Mouse (Mus musculus) heart, postnatal 10 days (tissue): ENCODE results near the gene Ctnnbl1. TPM values are rescaled to one million over a fixed set of nuclear protein-coding genes. Genes with fewer than 3 reads are reported as not detected.
A peak's percentile ranks its signal among the peaks of the same experiment; 100 is the strongest.

Experiments
- DNase-seq, 2 experiments: peaks; one replicate each; pipeline ENCODE4 v3.0.0; 2021
- intact Hi-C: fragments of 180-260 bp; cut with DNase I; formaldehyde crosslinking; loops from one replicate; pipeline ENCODE4 v1.15.1; 2025
- total RNA-seq, 2 experiments: library from RNA; stranded (reverse); gene quantifications; 2 replicates each; pipeline ENCODE4 v1.2.3; 2021

Gene Ctnnbl1
- total RNA-seq, result 10 to 100 TPM; 14.0 to 14.7 TPM

GRCm38 (mm10) chr2:157736854-157737850 lies at the start of gene Ctnnbl1:
Gene Ctnnbl1 (plus strand): TSS chr2:157737401.
- intact Hi-C loops, result no loop called here
- peak; percentile 99 to 100 for DNase-seq

GRCm38 (mm10) chr2:157687506-157687905 lies 49.7 kb upstream of the Ctnnbl1 start:
- no peak for DNase-seq

DNA sequence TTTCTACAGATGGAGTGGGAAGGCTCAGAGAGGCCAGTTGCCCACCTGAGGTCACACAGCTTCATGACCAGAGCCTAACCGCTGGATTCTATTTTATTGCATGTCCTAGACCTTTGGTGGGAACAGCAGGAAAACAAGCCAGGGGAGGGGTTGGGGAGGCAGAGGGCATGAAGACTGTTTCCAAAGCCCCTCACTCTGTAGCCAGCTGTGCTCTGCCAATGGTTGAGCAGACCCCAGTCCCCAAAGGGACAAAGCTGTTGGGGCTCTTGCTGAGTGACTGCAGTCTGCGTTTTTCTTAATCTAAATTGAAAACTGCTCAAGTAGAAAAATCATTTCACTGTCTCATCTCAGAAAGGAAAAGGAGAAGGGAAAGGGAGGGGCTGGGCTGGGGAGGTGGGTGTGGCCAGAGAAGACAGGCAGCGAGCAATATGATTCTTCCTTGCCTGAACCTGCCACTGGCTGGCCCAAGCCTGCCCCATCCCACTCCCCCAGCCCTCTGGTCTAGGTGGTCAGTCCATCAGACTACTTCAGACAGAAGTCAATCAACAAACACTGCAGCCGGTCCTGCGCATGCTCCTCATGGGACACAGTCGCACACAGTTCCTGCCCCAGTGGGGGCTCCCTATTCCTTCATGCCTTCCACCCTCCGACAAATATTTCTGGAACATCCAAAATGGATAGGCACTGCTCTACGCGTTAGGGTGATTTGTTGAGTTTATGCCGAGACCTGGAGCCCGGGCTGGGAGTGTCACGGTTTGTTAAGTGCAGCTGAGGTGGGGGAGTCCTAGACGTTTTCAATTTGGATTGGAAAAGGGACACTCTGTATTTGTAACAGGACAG lies 45.7 kb upstream of the Ctnnbl1 start:
- DNase-seq, result no peak
- intact Hi-C loops, result no loop called here

More at GRCm38 (mm10) chr2:157687506-157687905, 49.7 kb upstream of the Ctnnbl1 start:
- intact Hi-C loops, result no loop called here

DNA sequence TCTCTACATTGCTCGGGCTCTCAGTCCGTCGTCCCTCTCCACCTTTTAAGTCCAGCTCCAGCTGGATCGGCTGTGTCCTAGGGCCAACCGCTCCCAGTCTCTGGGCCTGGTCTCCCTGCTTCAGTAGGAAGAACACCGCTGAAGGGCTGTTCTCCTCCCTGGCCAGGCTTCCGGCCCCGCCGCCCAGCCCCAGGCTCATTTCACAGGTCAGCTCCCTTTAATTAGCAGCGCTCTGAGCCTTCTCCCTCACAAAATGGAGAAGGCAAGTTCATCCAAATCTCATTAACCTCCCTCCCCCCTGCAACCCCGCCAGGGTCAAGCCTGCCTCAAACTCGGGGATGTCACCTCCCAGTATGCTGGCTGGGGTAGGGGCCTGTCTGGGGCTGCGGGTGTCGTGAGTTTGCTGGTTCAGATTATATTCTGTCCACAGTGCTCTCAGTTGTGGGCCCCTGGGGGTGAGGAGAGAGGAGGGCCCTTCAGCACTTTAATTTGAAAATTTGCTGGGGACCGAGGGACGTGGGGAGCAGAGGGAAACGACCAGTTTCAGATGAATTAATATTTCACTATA lies 44.8 kb upstream of the Ctnnbl1 start:
- no peak for DNase-seq
- intact Hi-C loops, result no loop called here

GRCm38 (mm10) chr2:157693576-157693975 lies 43.6 kb upstream of the Ctnnbl1 start:
- intact Hi-C loops, result no loop called here

GRCm38 (mm10) chr2:157696297-157696731 lies 40.9 kb upstream of the Ctnnbl1 start:
- intact Hi-C loops, result no loop called here
- DNase-seq, result no peak

More at GRCm38 (mm10) chr2:157693576-157693975, 43.6 kb upstream of the Ctnnbl1 start:
- no peak for DNase-seq

DNA sequence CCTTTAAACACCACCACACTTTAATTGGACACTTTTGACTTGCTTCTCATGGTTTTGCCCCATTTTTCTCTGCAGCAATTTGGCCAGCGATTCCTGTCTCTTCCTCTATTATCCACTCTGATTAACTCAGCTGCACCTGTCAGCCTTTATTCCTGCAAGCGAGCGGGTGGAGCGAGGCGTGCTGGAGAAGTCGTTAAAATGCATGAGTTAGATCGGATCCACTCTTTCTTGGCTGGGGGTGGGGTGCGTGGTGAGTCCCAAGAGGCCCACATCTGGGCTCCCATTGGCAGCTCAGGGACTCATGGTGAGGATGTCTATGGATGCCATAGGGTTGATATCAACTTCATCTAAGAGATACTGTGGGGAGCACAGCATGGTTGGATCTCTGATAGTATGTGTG lies 34.0 kb upstream of the Ctnnbl1 start:
- no peak for DNase-seq
- intact Hi-C loops, result no loop called here

DNA sequence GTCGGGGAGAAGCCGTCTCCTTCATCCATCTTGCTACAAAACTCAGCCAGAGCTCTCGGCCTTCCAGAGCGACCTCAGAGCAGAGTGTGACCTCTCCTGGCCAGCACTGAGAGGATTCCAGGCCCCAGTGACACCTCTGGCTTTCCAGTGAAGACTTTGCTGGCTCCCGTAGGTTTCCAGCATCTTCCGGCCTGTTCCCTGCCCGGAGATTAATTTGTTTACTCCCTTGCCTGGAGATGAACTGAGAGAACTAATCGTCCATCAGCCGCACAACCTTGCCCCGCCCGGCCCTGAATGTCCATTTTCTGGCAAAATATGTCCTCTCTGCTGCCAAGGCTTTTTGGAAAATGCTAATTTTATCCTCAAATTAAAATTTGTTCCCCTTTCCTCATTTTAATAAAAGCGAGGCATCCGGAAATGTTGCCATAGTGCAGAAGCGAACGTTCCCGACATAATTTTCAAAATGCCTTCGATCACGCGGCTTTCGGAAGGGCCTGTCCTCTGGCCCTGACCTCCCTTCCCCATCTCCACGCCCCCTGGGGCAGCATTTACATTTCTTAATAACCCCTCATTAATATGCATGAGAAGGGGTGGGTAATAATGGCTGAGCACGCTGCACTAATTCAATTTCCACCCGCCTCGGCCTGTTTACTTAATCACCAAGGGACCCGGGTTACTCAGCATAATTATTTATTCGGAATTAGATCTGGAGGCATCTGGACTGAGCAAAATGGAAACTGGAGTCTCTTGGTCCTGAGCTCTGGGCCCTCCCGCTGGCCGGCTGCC lies 32.0 kb upstream of the Ctnnbl1 start:
- DNase-seq, result no peak
- intact Hi-C loops, result no loop called here

DNA sequence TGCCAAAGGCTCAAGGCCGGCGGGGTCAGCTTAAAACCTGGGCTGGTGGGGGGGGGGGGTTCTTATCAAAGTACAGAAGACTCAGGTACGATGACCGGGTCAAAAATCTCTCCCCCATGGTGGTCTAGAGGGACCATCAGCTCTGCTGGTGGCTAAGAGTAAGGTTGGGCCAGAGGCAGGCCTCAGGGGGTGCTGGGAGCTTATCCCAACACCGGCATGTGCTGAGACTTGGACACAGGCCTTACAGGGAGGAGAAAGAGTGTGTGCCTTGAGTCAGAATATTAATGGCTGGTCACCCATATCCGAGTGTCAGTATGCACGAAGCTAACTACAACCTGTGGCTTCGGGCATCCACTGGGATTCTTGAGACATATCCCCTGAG lies 31.4 kb upstream of the Ctnnbl1 start:
- intact Hi-C loops, result no loop called here
- no peak for DNase-seq

DNA sequence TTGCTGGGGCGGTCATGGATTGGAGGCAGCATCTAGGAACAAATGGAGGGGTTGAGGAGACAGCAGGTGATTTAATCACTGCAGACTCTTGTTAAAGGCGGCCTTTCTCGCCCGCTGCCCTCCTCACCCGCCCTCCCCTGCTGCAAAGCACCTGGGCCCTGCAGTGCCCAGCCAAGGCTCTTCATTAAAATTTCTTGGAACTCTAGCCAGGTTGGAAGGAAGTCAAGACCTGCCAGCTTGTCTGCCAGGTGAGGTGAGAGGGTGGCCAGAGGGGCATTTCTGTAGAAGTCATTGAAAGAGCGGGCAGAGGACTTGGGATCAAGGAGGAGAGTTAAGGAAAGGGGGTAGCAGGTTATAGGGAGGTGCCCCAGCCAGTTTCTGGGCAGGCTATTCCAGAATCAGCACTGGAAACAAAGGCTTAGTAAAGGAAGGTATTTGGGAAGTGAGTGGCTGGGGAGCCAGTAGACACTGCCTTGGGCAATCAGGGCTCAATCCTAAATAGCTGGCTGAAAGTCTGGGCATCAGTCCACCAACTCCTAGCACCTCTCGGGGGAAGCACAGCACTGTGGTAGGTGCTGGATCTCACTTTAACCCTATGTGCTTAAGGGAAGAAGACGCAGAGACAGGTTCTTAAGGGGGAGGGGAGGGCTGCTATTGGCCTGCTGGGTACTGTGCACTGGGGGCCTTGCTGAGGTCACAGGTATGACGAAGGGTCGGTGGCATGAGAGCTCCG lies 29.8 kb upstream of the Ctnnbl1 start:
- no peak for DNase-seq
- intact Hi-C loops, result no loop called here

- intact Hi-C loops, result no loop called here
- no peak for DNase-seq
Observed at GRCm38 (mm10) chr2:157712677-157713076, 24.5 kb upstream of the Ctnnbl1 start.

- DNase-seq, result peak; percentile 29 to 41
Observed at GRCm38 (mm10) chr2:157715586-157716191, 21.5 kb upstream of the Ctnnbl1 start.

DNA sequence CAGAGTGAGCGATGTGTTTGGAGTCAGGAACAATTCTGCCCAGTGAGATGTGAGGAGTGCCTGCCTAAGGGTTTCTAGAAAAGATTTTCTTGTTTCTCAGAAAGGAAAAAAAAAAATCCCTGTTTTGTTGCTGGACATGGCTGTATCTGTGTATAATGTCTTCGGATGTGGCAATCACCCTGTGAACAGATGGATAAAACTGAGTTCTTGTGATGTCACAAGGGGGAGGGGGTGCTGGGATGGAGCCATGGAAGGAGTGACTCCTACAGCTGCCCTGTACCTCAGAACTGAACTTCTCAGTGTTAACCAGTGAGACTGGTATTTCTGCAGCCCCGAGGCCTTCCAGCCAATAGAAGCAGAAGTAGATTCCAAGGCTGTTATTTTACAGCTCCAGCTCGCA lies 18.8 kb upstream of the Ctnnbl1 start:
- intact Hi-C loops, result no loop called here
- DNase-seq, result no peak

More at GRCm38 (mm10) chr2:157715586-157716191, 21.5 kb upstream of the Ctnnbl1 start:
- intact Hi-C loops, result no loop called here

GRCm38 (mm10) chr2:157723883-157724573 lies 13.2 kb upstream of the Ctnnbl1 start:
- no peak for DNase-seq
- intact Hi-C loops, result no loop called here

GRCm38 (mm10) chr2:157724574-157724914 lies 12.7 kb upstream of the Ctnnbl1 start:
- no peak for DNase-seq
- intact Hi-C loops, result no loop called here

GRCm38 (mm10) chr2:157744619-157745018 lies 7.4 kb downstream of the Ctnnbl1 start:
- intact Hi-C loops, result no loop called here

DNA sequence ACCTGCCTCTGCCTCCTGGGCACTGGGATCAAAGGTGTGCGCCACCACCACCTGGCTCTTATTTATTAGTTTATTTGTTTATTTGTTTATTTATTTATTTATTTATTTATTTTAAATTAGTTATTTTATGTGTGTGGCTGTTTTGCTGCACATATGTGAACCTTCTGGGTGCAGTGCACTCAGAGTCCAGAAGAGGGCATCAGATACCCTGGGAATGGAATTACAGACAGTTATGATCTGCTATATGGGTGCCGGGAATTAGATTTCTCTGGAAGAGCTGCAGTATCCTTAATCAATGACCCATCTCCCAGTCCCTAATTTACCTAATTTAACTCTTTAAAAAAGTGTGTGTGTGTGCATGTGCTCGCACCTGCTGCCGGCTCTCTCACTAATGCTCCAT lies 8.5 kb downstream of the Ctnnbl1 start:
- intact Hi-C loops, result no loop called here
- no peak for DNase-seq

More at GRCm38 (mm10) chr2:157744619-157745018, 7.4 kb downstream of the Ctnnbl1 start:
- DNase-seq, result no peak

GRCm38 (mm10) chr2:157746558-157746957 lies 9.4 kb downstream of the Ctnnbl1 start:
- intact Hi-C loops, result no loop called here
- no peak for DNase-seq
